Mouse (Mus musculus): ENCODE results near the gene Inpp5d. TPM values are rescaled to one million over a fixed set of nuclear protein-coding genes. Genes with fewer than 3 reads are reported as not detected.
"Not testable (repeated sequence)": the region's sequence is repeated elsewhere in the genome, so short reads cannot be mapped to it uniquely, and the experiment has no call there.

Inpp5d gene
- polyA plus RNA-seq, 1 experiment, result 10.4 TPM

DNA sequence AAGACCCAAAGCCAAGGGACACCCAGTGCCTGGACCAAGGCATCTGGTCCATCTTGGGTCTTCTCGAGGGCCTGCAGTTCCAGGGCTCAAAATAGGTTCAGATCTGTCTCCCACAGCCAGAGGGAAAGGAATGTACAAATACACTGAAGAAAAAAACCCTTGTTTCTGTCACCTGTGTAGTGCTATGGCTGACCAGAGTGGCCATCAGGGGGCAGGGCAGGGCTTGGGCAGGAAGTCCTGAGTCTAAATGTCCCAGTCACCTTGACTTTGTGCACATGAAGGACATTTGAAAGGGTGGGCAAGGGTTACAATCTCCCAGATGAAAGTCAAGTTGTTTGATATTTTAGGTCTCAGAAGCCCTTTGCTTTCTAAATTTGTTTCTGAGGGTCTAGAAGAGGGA lies 46.9 kb downstream of the Inpp5d start:
- H3K36me3 ChIP-seq (ENCODE audit: control insufficient read depth, insufficient read depth, low read length), result no peaks in the 10 kb centered on the region

DNA sequence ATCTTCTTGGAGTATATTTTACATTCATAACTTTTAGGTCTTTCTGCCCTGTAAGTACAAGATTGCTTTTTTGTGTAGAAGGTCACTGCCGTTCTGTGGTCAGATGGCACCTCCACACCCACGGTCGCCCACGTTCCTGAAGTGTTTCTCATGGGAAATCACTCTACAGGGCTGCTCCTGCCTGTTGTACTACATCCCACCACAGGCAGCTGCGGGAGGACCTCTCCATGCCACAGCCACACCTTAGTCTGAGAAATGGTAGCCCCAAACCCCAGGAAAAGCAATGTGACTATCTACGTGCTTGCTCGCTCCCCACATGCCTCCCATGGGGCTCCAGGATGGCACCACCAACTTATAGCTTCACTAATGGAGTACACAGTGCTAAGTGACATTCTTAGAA lies 48.2 kb downstream of the Inpp5d start:
- no peak for TF ChIP-seq POLR2A (IDR thresholded peaks at IDR 0.05; ENCODE audit: control insufficient read depth, low read depth, low read length)
- TF ChIP-seq CTCF (IDR thresholded peaks at IDR 0.05; ENCODE audit: control insufficient read depth, insufficient read depth, insufficient replicate concordance, low read depth, low read length), result no peak
- H3K27ac ChIP-seq (ENCODE audit: control insufficient read depth, insufficient read depth, low read depth, low read length), result no peak overlapping the region

More for the DNA sequence above, 46.9 kb downstream of the Inpp5d start:
- H3K27me3 ChIP-seq (ENCODE audit: control insufficient read depth, insufficient read depth, low read length), result no peaks in the 10 kb centered on the region
- TF ChIP-seq CTCF (IDR thresholded peaks at IDR 0.05; ENCODE audit: control insufficient read depth, insufficient read depth, insufficient replicate concordance, low read depth, low read length) (no peak), POLR2A (IDR thresholded peaks at IDR 0.05; ENCODE audit: control insufficient read depth, low read depth, low read length) (no peak)
- H3K4me3 ChIP-seq (ENCODE audit: control insufficient read depth, low read depth, low read length), result no peak overlapping the region
- H3K4me1 ChIP-seq (ENCODE audit: control insufficient read depth, insufficient read depth, low read length), result no peaks in the 10 kb centered on the region
- no peak overlapping the region for H3K27ac ChIP-seq (ENCODE audit: control insufficient read depth, insufficient read depth, low read depth, low read length)

DNA sequence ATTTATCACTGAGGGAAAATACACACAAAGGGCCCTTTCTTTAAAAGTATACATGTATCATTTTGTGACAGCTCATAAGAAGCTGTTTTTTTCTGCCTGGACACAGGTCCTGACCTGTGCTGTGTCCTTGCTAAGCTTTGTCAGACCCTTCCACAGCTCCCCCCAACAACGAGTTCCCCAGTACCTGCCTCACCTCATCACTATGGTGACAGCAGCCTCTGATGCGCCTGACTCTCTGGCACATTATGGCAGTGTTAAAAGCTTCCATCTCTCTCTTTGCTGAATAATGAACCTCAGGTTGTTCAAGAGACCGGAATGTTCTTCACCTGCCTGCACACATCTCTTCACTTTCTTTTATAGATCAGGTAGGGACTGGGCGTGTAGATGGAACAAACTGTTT lies 51.4 kb downstream of the Inpp5d start:
- Histone ChIP-seq H3K4me1 (ENCODE audit: control insufficient read depth, insufficient read depth, low read length) (no peaks in the 10 kb centered on the region), H3K4me3 (ENCODE audit: control insufficient read depth, low read depth, low read length) (no peak overlapping the region), H3K27me3 (ENCODE audit: control insufficient read depth, insufficient read depth, low read length) (no peaks in the 10 kb centered on the region), H3K36me3 (ENCODE audit: control insufficient read depth, insufficient read depth, low read length) (no peaks in the 10 kb centered on the region), H3K27ac (ENCODE audit: control insufficient read depth, insufficient read depth, low read depth, low read length) (no peak overlapping the region)
- TF ChIP-seq CTCF (IDR thresholded peaks at IDR 0.05; ENCODE audit: control insufficient read depth, insufficient read depth, insufficient replicate concordance, low read depth, low read length) (no peak), POLR2A (IDR thresholded peaks at IDR 0.05; ENCODE audit: control insufficient read depth, low read depth, low read length) (no peak)

More for the DNA sequence above, 48.2 kb downstream of the Inpp5d start:
- no peaks in the 10 kb centered on the region for H3K36me3 ChIP-seq (ENCODE audit: control insufficient read depth, insufficient read depth, low read length)
- no peak overlapping the region for H3K4me3 ChIP-seq (ENCODE audit: control insufficient read depth, low read depth, low read length)
- H3K4me1 ChIP-seq (ENCODE audit: control insufficient read depth, insufficient read depth, low read length), result no peaks in the 10 kb centered on the region
- H3K27me3 ChIP-seq (ENCODE audit: control insufficient read depth, insufficient read depth, low read length), result no peaks in the 10 kb centered on the region

GRCm38 (mm10) chr1:87673822-87674604 lies 53.9 kb downstream of the Inpp5d start:
- Histone ChIP-seq H3K4me3 (ENCODE audit: control insufficient read depth, low read depth, low read length) (no peak overlapping the region), H3K27me3 (ENCODE audit: control insufficient read depth, insufficient read depth, low read length) (no peaks in the 10 kb centered on the region), H3K36me3 (ENCODE audit: control insufficient read depth, insufficient read depth, low read length) (no peaks in the 10 kb centered on the region), H3K27ac (ENCODE audit: control insufficient read depth, insufficient read depth, low read depth, low read length) (no peak overlapping the region), H3K4me1 (ENCODE audit: control insufficient read depth, insufficient read depth, low read length) (no peaks in the 10 kb centered on the region)
- TF ChIP-seq POLR2A (IDR thresholded peaks at IDR 0.05; ENCODE audit: control insufficient read depth, low read depth, low read length) (no peak), CTCF (IDR thresholded peaks at IDR 0.05; ENCODE audit: control insufficient read depth, insufficient read depth, insufficient replicate concordance, low read depth, low read length) (no peak)

DNA sequence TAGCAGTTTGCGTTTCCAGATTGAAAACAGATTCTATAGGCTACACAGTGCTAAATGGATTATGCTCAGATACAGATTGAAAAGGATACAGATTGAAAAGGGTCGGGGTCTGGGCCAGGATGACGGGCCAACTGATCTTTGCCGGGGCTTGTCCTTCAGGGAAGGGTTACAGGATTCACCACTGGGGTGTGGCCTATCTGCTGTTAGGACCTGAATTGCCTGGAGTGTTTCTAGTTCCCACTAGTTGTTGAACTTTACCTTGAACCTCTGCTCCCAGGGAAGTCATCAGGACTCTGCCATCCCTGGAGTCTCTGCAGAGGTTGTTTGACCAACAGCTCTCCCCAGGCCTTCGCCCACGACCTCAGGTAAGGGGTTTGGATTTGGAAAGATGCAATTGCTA lies 55.9 kb downstream of the Inpp5d start:
- no peak overlapping the region for H3K4me3 ChIP-seq (ENCODE audit: control insufficient read depth, low read depth, low read length)
- no peak for TF ChIP-seq CTCF (IDR thresholded peaks at IDR 0.05; ENCODE audit: control insufficient read depth, insufficient read depth, insufficient replicate concordance, low read depth, low read length)

GRCm38 (mm10) chr1:87679089-87679488 lies 59.0 kb downstream of the Inpp5d start:
- TF ChIP-seq CTCF (IDR thresholded peaks at IDR 0.05; ENCODE audit: control insufficient read depth, insufficient read depth, insufficient replicate concordance, low read depth, low read length), result no peak
- no peak for TF ChIP-seq POLR2A (IDR thresholded peaks at IDR 0.05; ENCODE audit: control insufficient read depth, low read depth, low read length)
- H3K27me3 ChIP-seq (ENCODE audit: control insufficient read depth, insufficient read depth, low read length), result no peaks in the 10 kb centered on the region
- H3K27ac ChIP-seq (ENCODE audit: control insufficient read depth, insufficient read depth, low read depth, low read length), result no peak overlapping the region
- H3K4me3 ChIP-seq (ENCODE audit: control insufficient read depth, low read depth, low read length), result no peak overlapping the region
- H3K4me1 ChIP-seq (ENCODE audit: control insufficient read depth, insufficient read depth, low read length), result no peaks in the 10 kb centered on the region
- H3K36me3 ChIP-seq (ENCODE audit: control insufficient read depth, insufficient read depth, low read length), result no peaks in the 10 kb centered on the region

More for the DNA sequence above, 55.9 kb downstream of the Inpp5d start:
- H3K4me1 ChIP-seq (ENCODE audit: control insufficient read depth, insufficient read depth, low read length), result no peaks in the 10 kb centered on the region
- H3K27ac ChIP-seq (ENCODE audit: control insufficient read depth, insufficient read depth, low read depth, low read length), result no peak overlapping the region
- H3K27me3 ChIP-seq (ENCODE audit: control insufficient read depth, insufficient read depth, low read length), result no peaks in the 10 kb centered on the region
- no peaks in the 10 kb centered on the region for H3K36me3 ChIP-seq (ENCODE audit: control insufficient read depth, insufficient read depth, low read length)

DNA sequence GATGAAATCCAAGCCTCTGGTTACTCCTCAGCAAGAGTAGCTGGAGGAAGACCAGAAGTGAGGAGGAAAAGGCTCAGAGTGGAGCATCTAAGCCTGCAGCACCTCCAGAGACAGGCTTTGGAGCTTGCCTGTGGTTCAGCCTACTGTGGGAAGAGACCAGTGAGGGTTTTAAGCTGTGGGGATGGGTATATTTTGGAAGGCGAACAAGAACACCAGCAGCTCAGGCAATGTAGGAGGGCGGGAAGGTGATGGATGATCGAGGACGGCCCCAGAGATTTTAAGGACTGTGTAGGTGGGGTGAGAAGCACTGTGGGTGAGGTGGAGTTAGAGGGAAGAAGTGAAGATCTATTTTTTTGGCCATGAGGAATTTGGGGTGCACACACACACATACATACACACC lies 60.8 kb downstream of the Inpp5d start:
- H3K4me3 ChIP-seq (ENCODE audit: control insufficient read depth, low read depth, low read length), result no peak overlapping the region
- H3K27ac ChIP-seq (ENCODE audit: control insufficient read depth, insufficient read depth, low read depth, low read length), result no peak overlapping the region
- H3K27me3 ChIP-seq (ENCODE audit: control insufficient read depth, insufficient read depth, low read length), result no peaks in the 10 kb centered on the region
- H3K4me1 ChIP-seq (ENCODE audit: control insufficient read depth, insufficient read depth, low read length), result no peaks in the 10 kb centered on the region
- no peaks in the 10 kb centered on the region for H3K36me3 ChIP-seq (ENCODE audit: control insufficient read depth, insufficient read depth, low read length)
- no peak for TF ChIP-seq CTCF (IDR thresholded peaks at IDR 0.05; ENCODE audit: control insufficient read depth, insufficient read depth, insufficient replicate concordance, low read depth, low read length)
- no peak for TF ChIP-seq POLR2A (IDR thresholded peaks at IDR 0.05; ENCODE audit: control insufficient read depth, low read depth, low read length)

- not testable (repeated sequence) for H3K4me1 ChIP-seq (ENCODE audit: control insufficient read depth, insufficient read depth, low read length); H3K27me3 ChIP-seq (ENCODE audit: control insufficient read depth, insufficient read depth, low read length); H3K4me3 ChIP-seq (ENCODE audit: control insufficient read depth, low read depth, low read length); H3K27ac ChIP-seq (ENCODE audit: control insufficient read depth, insufficient read depth, low read depth, low read length); H3K36me3 ChIP-seq (ENCODE audit: control insufficient read depth, insufficient read depth, low read length)
Measured at GRCm38 (mm10) chr1:87682473-87682872, 62.4 kb downstream of the Inpp5d start.
